Mouse (Mus musculus): ENCODE measurements at regions not wholly inside any gene's neighbourhood (a gene's known extent, or its start where the extent isn't known, plus 50 kb on each side); places are given as distances from the start of the nearest gene placed in this dataset.

- TF ChIP-seq CTCF (IDR thresholded peaks at IDR 0.05; ENCODE audit: control insufficient read depth, insufficient read depth, insufficient replicate concordance, low read depth, low read length) (no peak), POLR2A (IDR thresholded peaks at IDR 0.05; ENCODE audit: control insufficient read depth, low read depth, low read length) (no peak)
These were observed 510.8 kb downstream of the Sqor start for GRCm38 (mm10) chr2:123275736-123276330.
